Mouse (Mus musculus): ENCODE data around the gene Scube3.

GRCm38 (mm10) chr17:28101902-28102319 lies 40.0 kb upstream of the Scube3 start:
- TF ChIP-seq CTCF (IDR thresholded peaks at IDR 0.05; ENCODE audit: low read depth, low read length) = no peak
- TF ChIP-seq POLR2AphosphoS5 (IDR thresholded peaks at IDR 0.05; ENCODE audit: insufficient replicate concordance, low read depth, low read length) = no peak
- no peak for TF ChIP-seq TAL1 (conservative IDR thresholded peaks at IDR 0.05; ENCODE audit: low read depth, low read length)
- no peak for TF ChIP-seq GATA1 (IDR thresholded peaks at IDR 0.05; ENCODE audit: borderline replicate concordance, low read length)
- no peak for TF ChIP-seq GATA2 (IDR thresholded peaks at IDR 0.05; ENCODE audit: borderline replicate concordance, low read depth, low read length)

All from G1E (cell line).